In the genomic region with DNA sequence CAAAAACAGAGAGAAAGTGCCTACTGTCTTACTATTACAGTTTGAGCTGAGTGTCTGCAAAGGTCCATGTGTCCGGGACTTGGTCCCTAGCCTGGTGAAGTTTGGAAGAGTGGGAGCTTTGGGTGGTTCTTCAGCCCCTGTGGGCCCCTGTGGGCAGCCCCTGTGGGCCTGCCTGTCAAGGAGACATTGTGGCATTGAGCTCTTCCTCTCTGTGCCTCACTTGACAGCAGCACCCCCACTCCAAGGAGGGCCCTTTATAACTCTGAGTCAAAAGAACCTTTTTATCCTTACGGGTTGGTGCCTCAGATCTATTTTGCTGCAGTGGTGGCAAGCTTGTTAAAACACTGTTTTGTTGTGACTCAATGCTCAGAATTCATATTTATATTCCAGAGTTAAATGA, we compare ENCODE assay signal across 14 mouse cellular contexts.
DNase-seq lines count a peak whose midpoint lies in the region; ATAC-seq and TF ChIP-seq lines count a peak whose summit lies in the region.
"Had no signal": no experiment of that assay in that cellular context is flagged by ENCODE, and none has a peak within 500 bp of the region (broad histone marks: within the 10 kb centered on the region; RNA-seq: fewer than 3 reads in every experiment).

No protein-coding gene starts in this region.

- no peaks in the 10 kb centered on the region for H3K27me3 ChIP-seq in heart, embryonic 13.5 days (replicated peaks)
- no peaks in the 10 kb centered on the region for H3K27me3 ChIP-seq in lung, postnatal 0 days (replicated peaks; ENCODE audit: insufficient read depth, low read length)
- no peaks in the 10 kb centered on the region for H3K27me3 ChIP-seq in stomach, embryonic 16.5 days (ENCODE audit: control insufficient read depth, insufficient read depth, low read length)
- H3K27me3 ChIP-seq in forebrain, embryonic 16.5 days (replicated peaks; ENCODE audit: control insufficient read depth, insufficient read depth, low read length): no peaks in the 10 kb centered on the region
- H3K27me3 ChIP-seq: Patski had no signal

- H3K9me3 ChIP-seq in heart, embryonic 13.5 days: no peaks in the 10 kb centered on the region
- H3K9me3 ChIP-seq in lung, postnatal 0 days (ENCODE audit: low read length): no peaks in the 10 kb centered on the region
- H3K9me3 ChIP-seq in stomach, embryonic 16.5 days (replicated peaks; ENCODE audit: control insufficient read depth, low read length): no peaks in the 10 kb centered on the region
- no peaks in the 10 kb centered on the region for H3K9me3 ChIP-seq in forebrain, embryonic 16.5 days (ENCODE audit: control insufficient read depth, low read length)

- no peak for DNase-seq in heart, adult 18-20 months
- DNase-seq in lung, postnatal 0 days (ENCODE audit: low spot score): no peak
- DNase-seq in lung, postnatal 25 days (ENCODE audit: low spot score): no peak
- DNase-seq in thymus, adult 18-20 months: no peak
- DNase-seq: cerebellum, postnatal 10 days; kidney, postnatal 25 days; layer of hippocampus, postnatal 36 days; right cerebral cortex, postnatal 14 days had no signal

- peak overlapping the region; percentile 98 for H3K27ac ChIP-seq in heart, embryonic 13.5 days (replicated peaks)
- peak overlapping the region; percentile 35 for H3K27ac ChIP-seq in lung, postnatal 0 days (ENCODE audit: low read length)
- peak overlapping the region; percentile 90; the same call in 1 of the 2 replicates for H3K27ac ChIP-seq in stomach, embryonic 16.5 days (ENCODE audit: low read length)
- H3K27ac ChIP-seq in forebrain, embryonic 16.5 days (ENCODE audit: low read length): no peak overlapping the region

- H3K4me2 ChIP-seq in heart, embryonic 13.5 days: no peak overlapping the region
- H3K4me2 ChIP-seq in lung, postnatal 0 days (replicated peaks; ENCODE audit: low read depth, low read length): no peak overlapping the region
- H3K4me2 ChIP-seq in stomach, embryonic 16.5 days (ENCODE audit: low read depth, low read length): no peak overlapping the region
- H3K4me2 ChIP-seq in forebrain, embryonic 16.5 days (ENCODE audit: low read length): no peak overlapping the region

- H3K4me3 ChIP-seq in heart, embryonic 13.5 days: no peak overlapping the region
- no peak overlapping the region for H3K4me3 ChIP-seq in lung, postnatal 0 days (ENCODE audit: low read depth, low read length)
- H3K4me3 ChIP-seq in stomach, embryonic 16.5 days (replicated peaks; ENCODE audit: low read length): no peak overlapping the region
- H3K4me3 ChIP-seq in forebrain, embryonic 16.5 days (replicated peaks; ENCODE audit: low read length): no peak overlapping the region

- WGBS in heart, embryonic 13.5 days: 78% methylated on average over 2 of the region's 2 CpGs
- WGBS in lung, postnatal 0 days: 71% methylated on average over 2 of the region's 2 CpGs
- WGBS in stomach, embryonic 16.5 days: 68% methylated on average over 2 of the region's 2 CpGs
- 59% methylated on average over 2 of the region's 2 CpGs for WGBS in forebrain, embryonic 16.5 days

- H3K4me1 ChIP-seq in heart, embryonic 13.5 days: peaks cover 93% of the 10 kb centered on the region
- H3K4me1 ChIP-seq in lung, postnatal 0 days (ENCODE audit: insufficient read depth, low read depth, low read length): peaks cover 14% of the 10 kb centered on the region; the same call in 1 of the 2 replicates
- peaks cover 24% of the 10 kb centered on the region for H3K4me1 ChIP-seq in stomach, embryonic 16.5 days (ENCODE audit: control insufficient read depth, insufficient read depth, low read length)
- no peaks in the 10 kb centered on the region for H3K4me1 ChIP-seq in forebrain, embryonic 16.5 days (replicated peaks; ENCODE audit: control insufficient read depth, insufficient read depth, low read length)

- no peak for TF ChIP-seq CTCF in lung, postnatal 0 days (IDR thresholded peaks at IDR 0.05)

- peaks cover 54% of the 10 kb centered on the region for H3K36me3 ChIP-seq in heart, embryonic 13.5 days
- 0 out of 2 replicates have a peak, but pooled peaks cover 5% of the 10 kb centered on the region for H3K36me3 ChIP-seq in lung, postnatal 0 days (ENCODE audit: insufficient read depth, low read length)
- H3K36me3 ChIP-seq in stomach, embryonic 16.5 days (ENCODE audit: control insufficient read depth, insufficient read depth, low read length): 0 out of 2 replicates have a peak, but pooled peaks cover 3% of the 10 kb centered on the region
- no peaks in the 10 kb centered on the region for H3K36me3 ChIP-seq in forebrain, embryonic 16.5 days (ENCODE audit: control insufficient read depth, insufficient read depth)

- TF ChIP-seq EP300 in lung, postnatal 0 days (IDR thresholded peaks at IDR 0.05): no peak

- H3K9ac ChIP-seq in heart, embryonic 13.5 days: peak overlapping the region; percentile 63
- no peak overlapping the region for H3K9ac ChIP-seq in lung, postnatal 0 days (replicated peaks; ENCODE audit: low read depth)
- no peak overlapping the region for H3K9ac ChIP-seq in stomach, embryonic 16.5 days (ENCODE audit: low read length)
- no peak overlapping the region for H3K9ac ChIP-seq in forebrain, embryonic 16.5 days (replicated peaks; ENCODE audit: low read depth, low read length)

- ATAC-seq in heart, embryonic 13.5 days (ENCODE audit: extremely low read depth, insufficient number of reproducible peaks, low FRiP score, low TSS enrichment): no peak
- ATAC-seq in lung, postnatal 0 days: no peak
- peak; percentile 36 to 64; a peak in 3 of 4 replicates for ATAC-seq in hematopoietic stem cell, adult 5-6 weeks (replicated peaks in 1 of 2; ENCODE audit: insufficient read depth in 1 of 2, low FRiP score in 2 of 2, low TSS enrichment in 1 of 2, low read depth in 1 of 2, poor library complexity in 2 of 2, severe bottlenecking in 2 of 2)
- no peak for ATAC-seq in stomach, embryonic 16.5 days (ENCODE audit: insufficient read depth, low FRiP score)
- ATAC-seq in forebrain, embryonic 16.5 days: no peak
- ATAC-seq: hindbrain, embryonic 16.5 days had no signal

Comparison
In these comparisons a context has a peak if more than half of its experiments do, and no peak if none do; other contexts are left out.
1. ATAC-seq: peak in hematopoietic stem cell, adult 5-6 weeks (2 of 2); none in heart, embryonic 13.5 days (single experiment), lung, postnatal 0 days (single experiment), stomach, embryonic 16.5 days (single experiment) and forebrain, embryonic 16.5 days (single experiment).